Mouse (Mus musculus) forelimb bud, embryonic 11.5 days (tissue): Measurements from ENCODE around the gene Ppif.

Experiments
- DNase-seq: peaks from one replicate; pipeline ENCODE4 v3.0.0-alpha.2; 2012; ENCODE audit warnings: low read depth, low spot score

Gene Ppif

DNA sequence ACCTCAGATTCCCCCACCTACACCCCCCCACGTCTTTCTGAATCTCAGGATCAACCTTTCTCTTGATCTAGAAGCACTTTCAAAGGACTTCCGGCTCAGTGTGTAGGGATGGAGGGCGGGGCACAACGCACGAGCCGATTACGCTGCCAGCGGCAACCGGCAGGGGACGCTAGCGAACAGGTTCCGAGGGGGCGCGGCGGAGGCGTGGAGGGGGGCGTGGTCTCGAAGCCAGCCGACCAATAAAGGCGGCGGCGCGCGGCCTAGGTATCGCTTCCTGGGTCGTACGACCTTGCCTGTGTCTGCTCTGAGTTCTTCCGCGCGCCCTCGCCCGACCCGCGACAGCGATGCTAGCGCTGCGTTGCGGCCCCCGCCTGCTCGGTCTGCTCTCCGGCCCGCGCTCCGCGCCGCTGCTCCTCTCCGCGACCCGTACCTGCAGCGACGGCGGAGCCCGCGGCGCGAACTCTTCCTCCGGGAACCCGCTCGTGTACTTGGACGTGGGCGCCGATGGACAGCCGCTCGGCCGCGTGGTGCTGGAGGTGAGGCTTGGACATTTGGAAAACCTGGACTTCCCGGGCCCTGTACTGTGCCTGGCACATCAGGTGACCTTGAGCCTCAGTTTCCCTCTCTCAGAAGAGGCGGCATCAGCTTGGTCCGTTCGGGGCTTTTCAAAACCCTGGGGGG lies at the start of gene Ppif:
TSS of gene Ppif (plus strand) at position 267 of the 681 bp plus-strand sequence.
- DNase-seq = peak; percentile 93

DNA sequence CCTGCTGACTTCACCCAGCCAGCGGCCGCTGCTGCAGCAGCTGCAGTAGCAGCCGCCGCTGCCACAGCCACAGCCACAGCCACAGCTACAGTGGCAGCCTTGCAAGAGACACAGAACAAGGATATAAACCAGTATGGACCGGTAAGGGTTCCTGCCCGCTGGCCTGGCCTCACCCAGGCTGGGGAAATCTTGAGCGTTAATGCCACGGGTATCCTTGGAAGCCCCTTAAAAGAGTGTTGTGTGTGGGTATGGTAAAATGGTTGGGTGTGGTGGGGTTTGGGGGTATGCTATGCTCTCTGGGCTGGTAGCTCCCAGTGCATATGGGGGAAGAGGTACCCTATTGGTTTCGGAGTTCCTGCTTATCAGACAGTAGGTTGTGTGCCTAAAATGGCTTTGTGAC lies 48.2 kb upstream of the Ppif start:
- no peak for DNase-seq

DNA sequence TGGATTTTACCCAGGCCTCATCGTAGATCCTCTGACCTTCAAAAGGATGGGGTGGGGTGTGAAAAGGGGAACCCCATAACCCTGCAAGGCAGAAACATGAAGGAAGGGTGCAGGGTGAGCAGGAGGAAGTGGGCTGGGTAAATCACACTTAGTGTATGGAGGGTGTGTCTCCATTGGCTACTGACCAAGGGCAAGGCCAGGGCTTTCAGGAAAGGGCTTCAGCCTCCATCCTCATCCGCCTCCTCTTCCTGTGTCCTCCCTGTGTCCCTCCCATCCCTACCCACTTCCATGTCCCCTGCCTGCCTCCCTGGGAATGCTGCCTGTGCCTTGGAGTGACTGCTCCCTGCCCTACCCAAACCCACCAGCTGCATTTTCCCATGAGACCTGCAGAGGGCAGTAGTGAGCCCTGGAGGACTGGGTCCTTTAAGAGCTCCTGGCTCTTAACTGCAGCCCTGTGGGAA lies 47.8 kb upstream of the Ppif start:
- peak; percentile 81 for DNase-seq

DNA sequence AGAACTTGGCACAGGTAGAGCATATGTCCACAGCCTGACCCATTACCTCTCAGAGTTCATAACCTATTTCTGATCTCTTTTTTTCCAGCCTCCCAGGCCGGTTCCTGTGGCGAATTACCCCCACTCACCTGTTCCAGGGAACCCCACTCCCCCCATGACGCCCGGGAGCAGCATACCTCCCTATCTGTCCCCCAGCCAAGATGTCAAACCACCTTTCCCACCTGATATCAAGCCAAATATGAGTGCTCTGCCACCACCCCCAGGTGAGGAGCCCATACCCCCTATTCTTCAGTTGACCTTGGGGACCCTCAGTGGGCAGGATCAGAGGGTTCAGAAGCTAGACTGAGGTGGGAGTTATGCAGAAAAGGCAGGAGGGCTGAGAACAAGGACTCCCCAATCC lies 42.8 kb upstream of the Ppif start:
- DNase-seq = no peak

DNA sequence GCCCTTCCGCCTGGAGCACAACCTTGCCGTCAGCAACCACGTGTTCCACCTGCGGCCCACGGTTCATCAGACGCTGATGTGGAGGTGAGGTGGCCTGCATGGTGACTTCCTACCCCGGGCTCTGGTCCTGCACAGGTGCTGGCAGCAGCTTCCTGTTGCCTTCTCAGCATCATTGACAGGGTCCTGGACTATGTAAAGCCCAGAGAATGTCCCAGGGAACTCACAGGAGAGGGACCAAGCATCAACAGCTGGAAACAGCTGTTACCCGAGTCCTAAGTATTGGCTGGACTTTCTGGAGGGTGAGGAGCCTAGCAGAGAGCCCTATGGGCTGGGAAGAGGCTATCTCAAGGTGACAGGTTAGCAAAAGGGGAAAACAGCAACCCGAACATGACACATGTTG lies 42.0 kb upstream of the Ppif start:
- no peak for DNase-seq

DNA sequence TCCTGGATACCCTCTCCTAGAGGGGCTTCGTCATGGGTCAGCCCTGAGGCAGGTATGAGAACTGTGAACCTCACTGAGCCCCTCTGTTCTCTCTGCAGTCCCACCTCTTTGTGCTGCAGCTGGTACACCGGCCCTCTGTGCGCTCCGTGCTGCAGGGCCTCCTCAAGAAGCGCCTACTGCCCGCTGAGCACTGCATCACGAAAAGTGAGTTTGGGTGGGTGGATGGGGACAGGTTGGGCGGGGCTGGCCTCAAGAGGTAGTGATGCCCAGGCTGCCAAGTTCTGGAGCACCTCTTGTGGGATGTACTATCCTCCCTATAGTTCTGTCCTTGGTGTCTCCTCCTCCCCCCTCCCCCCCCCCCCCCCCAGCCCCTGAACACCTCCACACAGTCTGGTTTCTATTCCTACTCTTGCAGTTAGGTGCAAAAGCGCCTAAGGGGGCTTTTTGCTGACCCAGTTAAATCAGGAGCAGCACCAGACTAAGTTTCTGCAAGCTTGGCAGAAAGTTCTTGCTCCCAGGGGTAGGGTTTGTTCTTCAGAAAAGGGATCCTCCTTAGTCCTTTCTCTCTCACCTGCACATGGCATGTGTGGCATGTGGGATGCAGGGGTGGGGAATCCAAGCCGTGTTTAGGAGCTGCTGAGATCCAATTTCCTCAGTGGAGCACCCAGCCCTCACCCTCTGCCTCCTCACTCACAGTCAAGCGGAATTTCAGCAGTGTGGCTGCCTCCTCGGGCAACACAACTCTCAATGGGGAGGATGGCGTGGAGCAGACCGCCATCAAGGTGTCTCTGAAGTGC lies 39.4 kb upstream of the Ppif start:
- no peak for DNase-seq

DNA sequence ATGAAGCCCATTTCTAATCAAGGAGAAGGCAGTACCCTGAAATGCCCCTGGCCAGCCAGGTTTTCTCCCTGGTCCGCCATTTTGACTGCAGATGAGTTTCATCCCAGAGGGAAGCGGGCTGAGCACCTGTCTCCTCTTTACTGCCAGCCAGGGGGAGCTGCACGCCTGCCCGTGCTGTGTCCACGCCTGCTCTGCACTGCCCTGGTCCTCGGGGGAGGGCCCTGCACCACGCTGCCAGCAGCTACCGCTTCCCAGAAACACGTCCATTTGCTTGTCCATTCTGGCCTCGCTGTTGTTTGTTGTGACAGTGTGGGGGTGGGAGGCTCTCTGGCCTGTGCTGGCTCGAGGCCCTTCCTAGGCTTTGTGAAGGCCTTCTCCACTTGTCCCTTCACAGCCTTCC lies 33.3 kb upstream of the Ppif start:
- DNase-seq = no peak

DNA sequence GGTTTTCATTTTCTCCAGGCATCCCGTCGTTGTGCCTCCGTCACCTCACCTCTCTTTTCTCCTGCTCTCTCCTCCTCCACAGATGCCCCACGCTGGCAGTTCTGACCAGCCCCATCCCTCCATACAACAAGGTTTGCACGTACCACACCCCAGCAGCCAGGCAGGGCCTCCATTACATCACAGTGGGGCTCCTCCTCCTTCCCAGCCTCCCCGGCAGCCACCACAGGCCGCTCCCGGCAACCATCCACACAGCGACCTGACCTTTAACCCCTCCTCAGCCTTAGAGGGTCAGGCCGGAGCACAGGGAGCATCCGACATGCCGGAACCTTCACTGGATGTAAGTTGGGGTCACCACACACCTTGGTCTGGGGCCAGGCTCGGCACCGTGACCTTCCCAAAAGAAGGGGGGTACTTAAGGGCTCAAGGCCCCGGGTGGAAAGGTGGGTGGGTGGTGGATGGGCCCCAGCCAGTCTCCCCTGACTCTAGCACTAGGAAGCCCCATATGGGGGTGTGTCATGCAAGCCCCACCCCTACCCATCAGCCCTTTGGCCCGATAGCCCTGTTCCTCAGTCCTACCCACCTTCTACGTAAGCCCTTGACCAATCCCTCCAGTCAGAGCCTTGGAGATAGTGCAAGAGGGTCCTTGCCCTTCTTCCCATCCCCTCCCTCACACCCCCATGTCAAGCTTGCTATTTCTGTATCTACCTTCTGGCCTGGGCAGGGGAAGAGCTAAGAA lies 32.6 kb upstream of the Ppif start:
- DNase-seq = no peak

DNA sequence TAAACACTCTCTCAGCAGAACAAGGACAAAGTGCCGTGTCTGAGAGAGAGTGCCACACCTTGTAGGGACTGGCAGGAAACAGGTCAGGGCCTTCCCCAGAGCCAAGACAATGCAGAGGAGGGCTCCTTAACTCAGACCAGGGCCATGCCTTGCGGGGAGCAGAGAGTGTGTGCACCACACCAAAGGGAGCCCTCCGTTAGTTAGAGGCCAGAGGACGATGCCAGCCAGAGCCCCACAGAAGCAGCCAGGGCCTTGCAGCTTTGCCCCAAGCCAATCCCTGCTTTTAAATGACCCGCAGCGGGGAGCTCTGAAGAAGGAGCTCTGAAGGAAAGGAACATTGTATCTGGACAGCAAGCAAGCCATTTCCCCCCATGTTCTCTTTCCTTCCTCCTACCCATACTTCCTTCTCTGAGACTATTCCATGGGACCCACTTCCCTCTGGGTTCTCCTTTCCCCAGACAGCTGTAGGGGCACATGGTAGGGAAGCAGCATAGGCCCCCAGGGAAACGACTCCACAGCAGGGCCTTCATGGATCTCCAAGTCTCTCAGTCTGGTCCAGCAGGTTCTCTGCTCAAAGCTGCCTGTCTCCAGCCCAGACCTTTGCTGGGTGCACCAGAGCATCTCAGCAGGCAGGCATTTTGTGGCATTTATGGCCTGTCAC lies 30.2 kb upstream of the Ppif start:
- DNase-seq = no peak

DNA sequence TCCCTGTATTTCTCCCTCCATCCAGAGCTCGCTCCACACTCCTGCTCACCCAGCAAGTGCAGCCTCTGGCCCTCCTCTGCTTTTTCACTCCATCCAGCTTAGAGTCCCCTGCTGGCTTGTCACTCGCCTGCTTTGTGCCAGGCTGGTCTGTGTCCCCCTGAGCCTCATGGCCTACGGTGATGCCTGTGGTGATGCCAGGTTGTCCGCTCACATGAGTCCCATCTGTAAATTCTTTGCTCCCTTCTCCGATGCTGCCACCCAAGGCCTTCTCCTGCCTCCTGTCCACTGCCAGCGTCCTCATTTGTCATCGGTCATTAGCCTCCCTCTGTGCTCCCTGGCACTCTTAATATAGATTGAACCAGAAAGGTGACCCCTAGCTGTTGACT lies 29.7 kb upstream of the Ppif start:
- DNase-seq = no peak

DNA sequence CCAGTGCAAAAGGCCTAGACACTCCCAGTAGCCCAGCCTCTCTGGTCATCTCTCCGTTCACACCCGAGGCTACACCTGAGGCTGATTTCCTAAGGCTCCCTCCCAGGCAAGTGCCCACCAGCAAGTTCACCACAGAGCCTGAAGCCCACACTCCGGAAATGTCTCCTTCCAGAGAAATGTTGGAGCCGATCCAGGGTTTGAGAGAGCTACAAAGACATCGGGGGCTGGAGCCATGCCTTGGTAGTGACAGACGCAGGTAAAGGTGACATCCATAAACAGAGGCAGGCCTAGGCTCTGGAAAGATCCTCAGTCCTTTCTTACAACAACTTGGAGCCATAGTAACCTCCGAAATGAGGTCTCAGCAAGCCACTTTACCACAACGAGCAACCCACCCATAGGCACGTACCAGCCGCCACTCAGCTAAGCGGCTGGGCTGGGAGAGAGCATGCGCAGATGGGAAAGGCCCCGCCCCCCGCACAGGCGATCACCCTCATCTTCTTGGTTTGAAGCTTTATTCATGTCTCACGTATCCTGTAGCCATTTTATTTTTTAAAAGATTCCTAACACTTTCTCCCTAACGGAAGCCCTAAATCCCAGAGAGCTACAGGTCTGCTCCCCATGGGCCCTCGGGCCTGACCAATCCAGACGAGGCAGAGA lies 28.5 kb upstream of the Ppif start:
- no peak for DNase-seq

DNA sequence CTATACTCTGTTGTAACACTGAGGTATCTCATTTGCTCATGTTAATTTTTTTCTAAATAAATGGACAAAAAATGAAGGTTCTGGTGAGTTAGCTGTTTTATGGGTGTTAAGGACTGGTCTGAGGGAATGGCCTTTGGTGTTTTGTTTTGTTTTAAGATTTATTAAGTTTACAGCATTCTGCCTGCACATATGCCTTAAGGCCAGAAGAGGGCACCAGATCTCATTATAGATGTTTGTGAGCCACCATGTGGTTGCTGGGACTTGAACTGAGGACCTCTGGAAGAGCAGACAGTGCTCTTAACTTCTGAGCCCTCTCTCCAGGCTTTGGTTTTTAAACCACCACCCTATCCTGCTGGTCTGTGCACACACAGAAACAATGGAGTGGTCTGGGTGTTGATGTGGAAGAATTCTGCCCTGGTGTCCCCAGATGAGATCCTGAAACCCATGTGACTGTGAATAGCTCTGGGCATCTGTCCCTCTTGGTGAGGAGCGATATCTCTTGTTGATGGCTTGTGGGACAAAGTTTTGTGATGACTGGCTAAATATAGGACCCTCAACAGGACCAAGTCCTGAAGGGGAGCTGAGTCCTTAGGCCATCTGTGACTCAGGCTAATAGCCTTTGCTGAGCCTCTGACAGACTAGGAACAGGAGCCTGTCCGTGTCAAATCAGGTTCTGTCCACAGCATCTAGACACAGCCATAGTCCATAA lies 27.1 kb upstream of the Ppif start:
- DNase-seq = no peak

DNA sequence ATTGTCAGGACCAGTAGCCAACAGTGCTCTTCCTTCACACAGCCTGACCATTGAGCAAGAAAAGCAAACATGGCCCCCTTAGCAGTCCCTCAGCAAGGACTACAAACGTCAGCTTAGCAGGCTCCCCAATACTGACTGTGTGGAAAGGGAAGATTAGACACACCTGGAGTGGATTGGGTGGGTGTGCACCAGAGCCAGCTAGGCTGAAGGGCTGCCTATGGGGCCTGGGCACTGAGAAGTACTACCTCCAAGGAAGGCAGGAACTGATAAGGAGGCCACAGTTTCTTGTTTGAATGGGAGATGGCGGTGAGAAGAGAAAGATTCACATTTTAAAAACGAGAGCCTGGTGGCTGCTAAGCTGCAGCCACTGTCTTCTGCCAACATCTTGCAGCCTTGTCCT lies 26.4 kb upstream of the Ppif start:
- no peak for DNase-seq

DNA sequence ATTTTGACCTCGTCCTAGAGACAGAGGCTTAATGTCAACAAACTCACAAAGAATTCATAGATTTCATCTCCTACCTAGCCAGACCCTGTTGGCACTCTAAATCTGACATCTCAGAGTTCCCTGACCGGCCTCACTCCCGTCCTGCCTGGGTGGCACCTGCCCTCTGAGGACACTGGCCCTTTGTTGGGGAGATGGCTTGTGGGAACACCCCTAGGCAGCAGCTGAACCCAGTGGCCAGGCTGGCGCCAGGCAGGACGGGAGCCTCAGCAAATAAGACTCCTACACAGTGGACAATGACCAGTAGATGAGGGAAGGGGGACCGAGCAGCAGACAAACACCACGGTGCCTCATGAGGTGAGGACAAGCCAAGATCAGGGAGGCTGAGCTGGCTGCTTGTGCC lies 14.3 kb upstream of the Ppif start:
- no peak for DNase-seq

DNA sequence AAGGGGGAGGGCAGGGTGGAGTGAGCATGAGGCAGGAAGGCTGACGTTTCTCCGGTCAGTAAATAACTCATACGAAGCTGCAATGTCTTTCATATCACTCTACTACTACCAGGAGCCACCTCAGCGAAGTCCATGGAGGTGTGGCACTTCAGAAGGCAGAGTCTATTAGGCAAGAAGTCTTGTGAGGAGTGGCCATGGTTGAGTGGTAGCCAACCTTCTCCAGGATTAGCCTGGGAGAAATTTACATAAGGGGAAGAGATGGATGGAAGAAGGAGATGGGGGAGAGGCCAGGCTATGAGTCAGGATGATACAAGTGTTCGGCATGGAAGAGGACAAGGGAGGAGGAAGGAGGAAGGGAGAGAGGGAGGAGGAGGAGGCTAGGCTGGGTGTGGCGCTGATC lies 11.9 kb upstream of the Ppif start:
- DNase-seq = no peak

DNA sequence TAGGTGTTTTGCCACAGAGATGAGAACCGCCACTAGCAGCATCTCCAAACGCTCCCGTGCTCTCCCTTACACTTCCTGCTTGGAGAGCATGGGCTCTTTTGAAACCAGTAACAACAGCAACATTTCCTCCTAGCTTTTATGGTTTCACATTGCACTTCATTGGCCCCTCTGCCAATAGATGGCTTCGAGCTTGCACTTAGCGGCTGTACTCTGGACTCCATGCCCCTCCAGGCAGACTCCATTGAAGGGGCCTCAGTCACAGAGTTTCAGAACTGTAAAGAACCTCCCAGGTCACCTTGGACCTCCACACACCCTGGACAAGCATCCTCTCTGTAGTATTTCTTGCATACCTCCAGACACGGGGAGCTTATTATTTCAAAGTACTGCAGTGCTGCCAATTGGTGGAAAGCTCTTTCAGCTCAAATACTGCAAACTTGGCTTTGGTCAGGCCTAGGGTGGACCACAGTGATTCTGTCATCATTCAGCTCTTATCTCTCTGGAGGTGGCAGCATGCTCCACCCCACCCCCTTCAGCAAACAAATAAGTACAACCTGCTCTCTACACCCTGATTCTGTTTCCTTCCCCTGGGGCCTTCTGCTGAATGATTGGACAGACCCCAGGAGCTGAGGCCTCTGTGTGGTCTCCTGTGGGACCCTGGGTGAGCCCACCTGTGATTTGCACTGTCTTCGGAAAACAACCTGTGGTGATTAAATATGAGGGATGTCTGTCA lies 7.6 kb upstream of the Ppif start:
- DNase-seq = no peak

DNA sequence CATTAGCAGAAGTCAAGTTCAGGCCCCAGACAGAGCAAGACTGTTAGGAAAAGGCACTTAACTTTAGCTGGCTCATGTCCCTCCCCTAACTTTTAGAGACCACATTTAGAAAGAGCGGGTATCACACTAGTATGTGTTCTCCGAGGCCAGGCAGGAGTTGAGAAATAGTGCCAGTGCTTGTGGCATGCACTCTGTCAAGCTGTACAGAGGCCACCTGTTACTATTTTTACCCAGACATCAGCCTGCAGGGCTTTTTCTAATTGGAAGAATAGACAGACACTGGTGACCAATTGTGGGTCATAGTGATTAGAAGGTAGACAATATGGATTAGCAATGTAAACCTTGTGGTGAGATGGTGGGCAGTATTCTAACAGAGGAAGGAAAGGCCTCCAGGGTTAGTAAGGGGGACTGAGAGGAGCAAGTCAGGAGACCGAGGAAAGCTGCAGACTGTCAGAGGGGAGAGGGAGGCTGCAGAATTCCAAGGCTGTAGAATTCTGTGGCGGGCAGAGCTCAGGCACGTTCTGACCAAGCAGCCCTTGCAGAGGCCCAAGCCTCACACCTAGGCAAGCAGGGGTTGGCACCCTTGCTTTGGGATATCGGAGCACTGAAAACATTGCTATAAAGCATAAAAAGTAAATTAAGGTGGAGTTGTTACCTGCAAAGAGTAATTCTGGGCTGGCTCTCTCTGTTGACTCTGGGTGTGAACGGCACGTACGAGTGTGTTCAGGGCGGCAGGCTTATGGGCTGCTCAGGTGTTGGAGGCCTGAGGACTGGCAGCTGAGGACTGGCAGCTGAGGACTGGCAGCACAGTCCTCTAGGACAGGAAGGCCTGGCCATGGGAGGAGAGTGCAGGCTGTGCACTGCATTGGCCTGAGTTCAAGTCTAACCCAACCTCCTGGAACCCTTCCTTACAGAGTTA lies 6.7 kb upstream of the Ppif start:
- no peak for DNase-seq

DNA sequence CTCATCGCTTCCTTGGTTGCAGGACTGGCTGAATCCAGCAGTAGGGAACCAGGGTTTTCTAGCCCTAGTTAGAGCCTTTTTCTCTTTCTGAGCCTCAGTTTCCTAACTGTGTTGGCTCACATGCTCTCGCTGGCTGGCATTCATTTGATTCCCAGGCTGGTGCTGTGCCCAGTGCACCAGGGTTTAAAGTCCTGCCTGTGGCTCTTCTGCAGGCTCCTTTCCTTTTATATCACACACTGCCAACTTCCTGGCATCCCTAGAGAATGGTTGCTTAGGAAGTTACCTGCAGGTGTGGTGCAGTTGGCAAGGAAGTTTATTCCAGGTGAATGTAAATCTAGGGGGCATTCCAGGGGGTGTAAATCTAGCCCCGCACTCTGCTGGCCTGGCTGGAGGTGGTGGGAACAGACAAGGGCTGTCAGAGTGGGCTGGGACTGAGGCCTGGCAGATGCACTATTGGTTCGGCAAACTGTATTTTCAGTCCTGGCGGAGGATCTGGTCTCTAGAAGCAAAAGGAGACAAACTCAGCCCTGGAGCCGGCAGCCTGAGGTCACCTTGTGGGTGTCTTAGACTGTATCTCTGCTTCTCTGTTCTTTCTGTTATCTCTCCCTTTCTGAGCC lies 575 bp upstream of the Ppif start:
- DNase-seq = no peak

DNA sequence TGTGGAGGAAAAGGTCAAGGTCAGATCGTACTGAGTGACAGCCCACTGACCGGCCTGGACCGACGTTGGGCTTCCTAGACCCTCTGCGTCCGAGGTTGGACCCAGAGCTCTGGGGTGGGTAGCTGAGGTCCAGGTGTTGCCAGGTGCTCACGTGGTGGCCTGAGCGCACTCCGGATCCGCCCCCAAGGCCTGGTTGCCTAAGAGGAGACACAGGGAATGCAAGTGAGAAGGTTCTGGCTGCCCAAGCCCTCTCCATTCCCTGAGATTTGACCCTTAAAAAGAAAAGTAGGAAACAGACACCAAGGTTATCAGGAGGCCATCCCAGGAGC lies 579 bp downstream of the Ppif start:
- no peak for DNase-seq
